Mouse (Mus musculus): ENCODE measurements at regions not wholly inside any gene's neighbourhood (a gene's known extent, or its start where the extent isn't known, plus 50 kb on each side); places are given as distances from the start of the nearest gene placed in this dataset.

DNA sequence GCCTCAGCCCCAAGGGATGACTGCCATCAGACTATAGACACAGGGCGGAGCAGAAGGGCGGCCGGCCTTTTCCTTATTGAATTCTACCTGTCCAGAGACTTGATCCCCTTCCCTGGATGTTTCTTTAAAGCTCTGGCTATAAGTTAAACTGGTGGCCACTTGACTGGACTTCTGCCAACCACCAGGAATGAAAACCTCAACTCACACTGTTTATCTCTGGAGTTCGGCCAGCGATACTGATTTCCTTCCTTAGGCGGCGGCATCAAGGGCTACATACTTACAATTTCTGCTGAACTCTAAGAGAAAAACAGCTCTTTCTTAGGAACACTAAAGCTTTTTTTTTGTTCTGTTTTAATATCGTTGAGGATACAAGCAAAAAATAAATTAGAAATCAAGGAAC, 104.9 kb upstream of the Tsc22d2 start:
- DNase-seq (ENCODE audit: low spot score in 2 of 2), result no peak

DNA sequence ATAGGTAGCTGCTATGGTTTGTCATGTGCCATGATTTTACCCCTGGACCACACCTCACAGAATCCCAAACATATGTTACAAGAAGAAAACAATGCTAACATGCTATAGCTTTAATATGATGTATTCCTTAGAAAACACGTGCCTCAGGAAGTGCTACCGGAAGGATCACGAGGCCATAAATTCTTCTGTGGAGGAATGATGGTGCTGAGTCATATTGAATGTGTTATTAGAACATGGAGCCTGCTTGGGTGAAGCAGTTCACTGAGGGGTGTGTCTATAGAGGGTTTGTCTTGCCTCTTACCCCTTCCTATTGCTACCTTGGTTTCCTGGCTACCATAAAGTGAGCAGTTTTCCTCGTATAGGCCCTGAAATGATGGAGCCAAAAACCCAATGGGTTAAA, 104.1 kb upstream of the Tsc22d2 start:
- DNase-seq (ENCODE audit: low spot score in 2 of 2), result no peak

- no peak for DNase-seq (ENCODE audit: low spot score in 2 of 2)
Observed at GRCm38 (mm10) chr3:58311104-58311685, 103.3 kb upstream of the Tsc22d2 start.

- no peak for DNase-seq (ENCODE audit: low spot score in 2 of 2)
Observed at GRCm38 (mm10) chr3:58312623-58313022, 101.9 kb upstream of the Tsc22d2 start.

DNA sequence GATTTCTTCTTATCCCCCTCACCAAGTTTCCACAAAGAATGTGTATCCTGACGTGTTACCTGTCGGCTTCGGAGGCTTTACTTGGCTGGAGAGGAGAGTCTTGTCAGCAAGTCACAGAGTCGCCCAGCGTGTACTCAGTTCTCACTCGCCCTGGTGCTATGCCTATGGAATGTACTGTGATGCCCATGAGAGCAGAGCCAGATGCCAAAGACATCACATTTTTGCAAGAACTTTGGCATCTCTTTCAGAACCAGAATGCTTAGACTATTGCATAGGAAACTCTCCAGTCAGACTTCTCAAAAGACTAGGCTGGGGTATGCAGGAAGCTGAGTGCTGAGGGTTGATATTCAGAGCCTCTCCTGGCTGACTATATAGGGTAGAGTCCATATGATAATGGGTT, 99.3 kb upstream of the Tsc22d2 start:
- DNase-seq (ENCODE audit: low spot score in 2 of 2), result no peak

DNA sequence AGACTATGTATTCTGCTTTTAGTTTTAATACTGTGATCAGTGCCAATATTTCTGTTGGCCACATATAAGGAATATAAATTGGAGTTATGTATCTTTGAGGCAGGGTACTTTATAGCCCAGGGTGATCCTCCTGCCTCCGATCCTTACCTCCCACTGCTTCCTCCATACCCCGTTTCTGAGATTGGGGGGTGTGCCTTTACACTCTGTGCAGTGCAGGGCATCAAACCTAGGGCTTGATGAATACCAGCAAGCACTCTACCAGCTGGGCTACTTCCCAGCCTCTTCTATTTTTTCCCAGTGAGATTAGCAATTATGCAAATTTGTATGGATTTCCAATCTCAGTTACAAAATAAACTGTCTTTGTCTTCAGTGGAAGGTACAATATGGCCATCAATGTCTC, 97.3 kb upstream of the Tsc22d2 start:
- no peak for DNase-seq (ENCODE audit: low spot score in 2 of 2)

- no peak for DNase-seq (ENCODE audit: low spot score in 2 of 2)
Observed at GRCm38 (mm10) chr3:58318756-58319155, 95.8 kb upstream of the Tsc22d2 start.

- no peak for DNase-seq (ENCODE audit: low spot score in 2 of 2)
Observed at GRCm38 (mm10) chr3:58319463-58319862, 95.1 kb upstream of the Tsc22d2 start.

DNA sequence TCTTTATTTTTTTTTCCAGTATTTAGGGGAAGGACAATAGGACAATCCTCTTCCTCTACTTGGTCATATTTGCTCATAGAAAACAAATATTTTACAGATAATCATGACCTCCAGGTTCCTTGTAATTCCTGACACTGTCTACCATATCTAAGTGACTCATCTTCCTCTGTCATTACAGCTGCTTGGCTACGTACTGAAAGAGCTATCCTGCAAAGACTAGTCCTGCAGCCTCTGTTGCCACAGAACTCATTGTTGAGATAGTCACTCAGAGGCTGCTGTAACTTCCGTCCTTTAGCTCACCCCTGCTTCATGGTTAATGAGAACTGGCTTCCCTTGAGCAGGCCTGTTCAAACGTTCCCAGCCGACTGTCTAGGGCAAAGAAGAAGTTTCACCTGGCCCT, 93.7 kb upstream of the Tsc22d2 start:
- DNase-seq (ENCODE audit: low spot score in 2 of 2), result no peak

- no peak for DNase-seq (ENCODE audit: low spot score in 2 of 2)
Observed at GRCm38 (mm10) chr3:58322322-58322721, 92.2 kb upstream of the Tsc22d2 start.

- DNase-seq (ENCODE audit: low spot score in 2 of 2), result no peak
Observed at GRCm38 (mm10) chr3:58327721-58328120, 86.8 kb upstream of the Tsc22d2 start.

DNA sequence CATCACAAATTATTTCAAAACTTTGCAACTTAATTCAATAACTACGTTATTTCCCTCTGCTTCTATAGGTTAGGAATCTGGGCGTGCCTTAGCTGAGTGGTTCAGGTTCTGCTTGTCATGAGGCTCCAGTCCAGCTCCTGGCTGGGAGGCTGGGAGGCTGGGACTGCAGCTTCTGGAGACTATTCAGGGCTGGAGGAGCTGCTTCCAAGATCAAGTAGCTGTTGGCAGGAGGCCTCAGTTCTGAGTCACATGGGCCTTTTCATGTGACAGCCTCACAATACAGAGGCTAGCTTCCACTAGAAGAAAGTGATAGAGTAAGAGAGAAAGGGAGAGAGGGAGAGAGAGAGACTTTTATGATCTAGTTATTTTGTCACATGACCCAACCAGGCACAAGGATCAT, 84.3 kb upstream of the Tsc22d2 start:
- DNase-seq (ENCODE audit: low spot score in 2 of 2), result peak in 1 of 2 experiments; percentile 7

DNA sequence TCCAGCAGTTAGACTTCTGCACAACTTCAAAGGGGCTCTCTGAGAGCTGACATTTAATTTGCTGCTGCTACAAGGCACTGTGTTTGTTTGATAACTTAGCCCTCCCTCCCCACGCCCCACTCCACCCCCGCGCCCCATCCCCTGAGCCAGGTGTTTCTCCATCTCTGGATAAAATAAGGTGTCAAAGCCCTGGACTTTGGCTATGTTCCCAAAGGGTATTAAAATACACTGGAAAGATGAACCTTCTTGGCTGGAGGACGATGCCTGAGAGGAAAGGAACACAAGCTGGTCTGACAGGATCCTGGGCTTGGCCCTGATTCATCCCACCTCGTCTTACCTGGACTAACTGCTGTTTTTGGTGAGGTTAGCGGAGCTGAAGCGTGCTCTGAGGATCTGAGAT, 80.5 kb upstream of the Tsc22d2 start:
- no peak for DNase-seq (ENCODE audit: low spot score in 2 of 2)

DNA sequence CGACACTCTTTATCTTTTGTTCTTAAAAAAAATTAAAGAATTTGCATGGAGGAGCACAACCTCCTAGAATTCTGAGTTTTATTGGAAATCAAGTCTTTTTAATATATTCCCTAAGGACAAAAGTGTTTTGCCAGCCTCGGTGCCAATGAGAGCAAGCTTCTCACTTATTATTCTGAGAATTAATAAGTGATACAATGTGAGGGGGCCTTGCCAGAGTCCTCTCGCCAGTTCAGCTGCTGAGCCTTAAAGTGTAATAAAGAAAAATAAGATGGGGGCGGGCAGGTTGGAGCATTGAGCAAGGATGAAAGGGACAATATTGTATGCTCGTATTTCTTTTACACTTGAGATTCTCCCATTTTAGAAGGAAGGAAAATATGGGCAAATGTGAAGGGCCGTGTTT, 79.2 kb upstream of the Tsc22d2 start:
- no peak for DNase-seq (ENCODE audit: low spot score in 2 of 2)

DNA sequence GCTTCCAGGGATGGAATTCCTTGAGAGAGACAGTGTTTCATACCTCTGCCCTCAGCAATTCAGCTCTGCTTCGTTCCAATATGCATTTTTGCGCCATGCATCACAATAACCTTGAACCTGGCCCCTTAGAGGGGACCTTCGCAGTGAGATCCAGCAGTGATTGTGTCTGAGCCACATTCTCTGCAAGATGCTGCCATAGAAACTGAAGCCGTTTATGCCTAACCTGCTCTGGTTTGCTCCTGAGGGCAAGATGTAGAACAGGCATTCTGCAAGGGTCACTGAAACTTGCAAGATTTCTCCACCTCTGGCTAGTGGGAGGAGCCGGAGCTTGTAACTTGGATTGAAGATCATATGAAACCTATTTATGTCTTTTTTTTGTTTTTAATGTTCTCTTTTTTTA, 78.4 kb upstream of the Tsc22d2 start:
- DNase-seq (ENCODE audit: low spot score in 2 of 2), result no peak

DNA sequence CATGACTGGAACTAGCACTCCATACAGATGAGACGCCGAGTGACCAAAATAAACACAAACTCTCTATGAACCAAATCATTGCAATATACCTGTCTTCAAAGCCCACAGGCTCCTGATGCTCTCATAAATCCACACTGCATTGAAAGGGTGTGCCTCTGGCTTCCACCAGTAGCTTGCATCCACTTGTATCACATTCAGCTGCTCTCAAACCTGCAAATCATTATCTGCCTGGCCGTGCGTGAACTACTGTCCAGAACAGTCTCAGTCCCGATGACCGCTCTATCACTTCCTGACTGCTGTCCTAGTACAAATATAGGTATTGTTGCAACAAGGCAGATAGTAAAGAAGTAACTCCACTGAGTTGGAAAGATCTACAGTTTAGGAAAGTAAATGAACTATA, 77.9 kb upstream of the Tsc22d2 start:
- DNase-seq (ENCODE audit: low spot score in 2 of 2), result no peak

GRCm38 (mm10) chr3:58338976-58339375, 75.5 kb upstream of the Tsc22d2 start:
- DNase-seq (ENCODE audit: low spot score in 2 of 2), result no peak

DNA sequence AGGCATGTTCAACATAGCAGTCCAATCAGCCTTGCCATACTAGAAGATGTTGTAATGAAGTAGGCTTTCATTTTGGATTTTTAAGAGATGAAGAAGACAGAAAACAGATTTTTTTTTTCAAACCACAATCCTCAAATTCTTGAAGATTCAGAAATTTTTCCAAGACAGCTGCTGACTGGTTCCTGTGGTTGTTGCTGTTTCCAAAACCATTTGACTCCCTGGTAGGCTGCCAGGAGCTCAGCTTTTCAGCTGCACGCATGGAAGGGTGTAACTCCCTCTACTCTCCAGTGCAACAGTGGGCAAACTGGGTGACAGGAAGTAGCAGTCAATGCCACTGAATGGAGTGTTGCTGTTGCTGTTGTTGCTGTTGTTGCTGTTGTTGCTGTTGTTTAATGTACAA, 72.4 kb upstream of the Tsc22d2 start:
- no peak for DNase-seq (ENCODE audit: low spot score in 2 of 2)

- no peak for DNase-seq (ENCODE audit: low spot score in 2 of 2)
Observed at GRCm38 (mm10) chr3:58362563-58362962, 52.0 kb upstream of the Tsc22d2 start.

DNA sequence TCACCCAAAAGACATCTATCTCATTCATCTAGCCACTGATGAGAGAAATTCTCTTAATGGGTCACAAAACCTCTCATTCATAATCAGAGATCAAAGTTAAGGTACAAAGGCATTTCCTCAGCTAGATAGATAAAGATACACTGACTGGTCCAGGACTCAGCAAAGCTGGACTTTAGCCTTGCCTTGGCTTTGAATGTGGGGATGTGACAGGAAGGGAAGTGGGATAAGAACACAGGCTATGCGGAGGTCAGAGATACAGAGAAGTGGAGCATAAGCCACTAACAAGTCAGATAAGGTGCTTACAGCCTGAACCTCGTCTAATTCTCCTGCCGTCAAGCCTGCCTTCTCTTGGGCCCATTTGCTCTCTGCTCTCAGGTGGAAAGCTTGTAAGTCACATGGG, 50.0 kb upstream of the Tsc22d2 start:
- no peak for DNase-seq (ENCODE audit: low spot score in 2 of 2)

All from left cerebral cortex, adult 8-10 months (tissue).